Mouse (Mus musculus) neural tube, embryonic 12.5 days (tissue): Measurements from ENCODE around the gene Mlh1. TPM values are rescaled to one million over a fixed set of nuclear protein-coding genes. Genes with fewer than 3 reads are reported as not detected.

Source experiments
- polyA plus RNA-seq: library from polyadenylated mRNA; unstranded; fragments of >200 nt; fragmentation: Nextera tagmentation; extraction: Ambion mirVana; gene quantifications from 2 replicates; pipeline ENCODE4 v1.2.1, GENCODE M21; 2016

The Mlh1 gene
- polyA plus RNA-seq, 1 experiment from 2014 or later: 39.9 TPM

Other genes starting within 250 kb of the Mlh1 start
- gene Ccrl2, start 214.3 kb downstream of the Mlh1 start, polyA plus RNA-seq: 0.70 and 0.72 TPM in 2 replicates
- 47.0 and 53.1 TPM in 2 replicates for gene Lrrfip2, start 154.2 kb downstream of the Mlh1 start, polyA plus RNA-seq
- gene Epm2aip1, start 138 bp upstream of the Mlh1 start, polyA plus RNA-seq: 38.1 and 42.7 TPM in 2 replicates
- 0.72 and 1.0 TPM in 2 replicates for gene Trank1, start 39.9 kb upstream of the Mlh1 start, polyA plus RNA-seq
- 6.7 and 7.6 TPM in 2 replicates for gene Dclk3, start 167.3 kb upstream of the Mlh1 start, polyA plus RNA-seq